Mouse (Mus musculus): ENCODE data around the gene Slc2a12.
A peak's percentile ranks its signal among the peaks of the same experiment; 100 is the strongest.

Slc2a12 gene

DNA sequence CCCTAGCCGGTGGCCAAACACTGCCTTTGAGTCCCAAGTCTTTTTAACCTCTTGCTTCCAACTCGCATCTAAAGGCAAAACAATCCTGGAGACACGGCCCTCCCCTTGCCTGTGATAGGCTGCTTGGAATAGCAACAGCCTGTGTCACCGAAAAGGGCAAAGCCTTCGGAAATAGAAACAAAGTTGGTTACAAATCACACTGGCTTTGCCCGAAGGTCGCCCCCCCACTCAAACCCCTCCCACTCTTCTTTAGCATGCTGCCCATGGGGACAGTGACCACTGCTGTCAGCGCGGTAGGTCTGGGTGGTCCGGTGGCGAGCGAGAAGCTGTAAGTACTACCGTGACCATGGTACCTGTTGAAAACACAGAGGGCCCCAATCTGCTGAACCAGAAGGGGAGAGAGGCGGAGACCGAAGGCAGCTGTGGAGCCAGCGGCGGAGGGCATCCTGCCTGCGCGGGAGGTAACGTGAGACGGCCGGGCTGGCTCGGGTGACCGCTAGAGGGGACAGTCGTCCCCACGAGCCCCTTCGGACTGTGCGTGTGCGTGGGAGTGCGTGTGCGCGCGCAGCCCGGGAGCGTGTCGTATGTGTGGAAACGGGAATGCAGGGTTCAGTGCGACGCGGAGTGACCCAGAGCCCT, at the start of gene Slc2a12:
Slc2a12 (plus strand) TSS at position 159 of the 639 bp plus-strand sequence.
- DNase-seq (ENCODE audit: low spot score) = peak; percentile 67

DNA sequence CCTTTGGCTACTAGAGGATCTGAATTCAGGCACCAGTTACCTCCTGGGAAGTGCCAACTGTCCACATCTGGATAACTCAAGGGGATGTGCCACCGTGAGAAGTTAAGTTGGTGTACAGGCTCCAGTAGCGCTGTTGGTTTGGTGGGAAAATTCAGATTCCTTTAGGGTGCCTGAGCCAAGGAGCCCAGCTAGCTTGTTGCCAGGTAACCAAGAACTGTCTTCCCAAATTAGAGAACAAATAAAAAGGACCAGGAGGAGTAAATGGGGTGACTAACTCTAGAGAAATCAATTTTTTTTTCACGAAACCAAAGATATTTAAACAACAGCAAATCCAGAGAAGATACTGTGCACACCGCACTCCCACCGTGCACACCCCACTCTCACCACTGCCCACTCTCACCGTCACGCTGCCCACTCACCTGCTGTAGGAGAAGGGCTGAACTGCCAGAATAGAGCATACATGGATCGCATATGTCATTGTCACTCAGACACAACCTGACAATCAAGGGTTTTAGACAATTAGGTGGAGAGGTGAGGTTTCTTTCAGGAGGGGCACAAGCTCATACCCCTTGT, 45.8 kb upstream of the Slc2a12 start:
- no peak for DNase-seq (ENCODE audit: low spot score)

DNA sequence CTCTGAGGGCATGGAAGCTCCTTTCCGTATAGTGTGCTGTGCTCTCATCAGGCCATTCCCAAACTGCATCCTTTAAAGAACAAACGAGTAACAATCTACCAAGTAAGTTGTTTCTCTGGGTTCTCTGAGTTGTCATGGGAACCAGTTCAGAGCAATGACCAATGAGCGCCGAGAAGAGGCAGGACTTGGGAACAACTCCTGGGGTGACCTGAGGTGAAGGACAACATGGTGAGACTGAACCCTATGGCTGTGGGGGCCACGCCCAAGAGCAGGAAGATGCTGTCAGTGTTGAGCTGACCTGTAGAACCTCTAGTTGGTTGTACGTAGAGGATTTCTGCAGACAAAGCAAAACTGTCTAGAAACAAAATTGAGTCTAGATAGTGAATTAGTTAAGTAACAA, 43.8 kb upstream of the Slc2a12 start:
- no peak for DNase-seq (ENCODE audit: low spot score)

DNA sequence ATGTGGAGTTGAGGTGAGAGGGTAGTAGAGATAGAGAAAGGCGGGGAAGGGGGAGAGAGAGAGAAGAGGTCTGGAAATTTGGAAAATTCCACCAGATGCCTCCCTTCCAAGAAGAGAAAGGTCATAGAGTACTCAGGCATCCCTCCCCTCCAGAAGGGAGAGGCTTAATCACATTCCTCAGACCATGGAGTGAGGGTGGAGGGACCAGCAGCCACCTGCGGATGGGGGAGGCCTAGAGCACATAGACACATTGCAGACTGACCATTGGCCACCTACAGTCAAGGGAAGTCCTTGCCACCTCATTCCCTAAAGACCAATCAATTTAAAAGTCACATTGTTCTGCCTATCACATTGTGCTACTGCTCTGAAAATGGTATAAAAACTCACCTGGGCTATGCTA, 40.0 kb upstream of the Slc2a12 start:
- no peak for DNase-seq (ENCODE audit: low spot score)

DNA sequence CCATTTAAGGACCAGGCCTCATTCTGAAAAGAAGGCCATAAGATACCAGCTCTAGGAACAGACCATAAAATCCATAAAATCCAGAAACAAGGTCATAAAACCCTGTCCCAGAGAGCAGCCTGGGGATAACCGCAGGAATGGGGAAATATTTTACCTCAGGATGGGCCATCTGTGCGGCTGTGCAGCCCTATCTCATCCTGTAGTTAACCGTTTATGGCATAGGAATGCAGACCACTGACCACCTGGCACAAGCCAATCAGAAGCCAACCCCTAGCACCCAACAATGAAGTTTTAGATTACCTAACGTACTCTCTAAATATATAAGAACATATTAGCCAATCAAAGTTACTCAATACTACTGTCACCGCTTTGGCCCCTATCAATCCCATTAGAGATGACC, 36.5 kb upstream of the Slc2a12 start:
- no peak for DNase-seq (ENCODE audit: low spot score)

DNA sequence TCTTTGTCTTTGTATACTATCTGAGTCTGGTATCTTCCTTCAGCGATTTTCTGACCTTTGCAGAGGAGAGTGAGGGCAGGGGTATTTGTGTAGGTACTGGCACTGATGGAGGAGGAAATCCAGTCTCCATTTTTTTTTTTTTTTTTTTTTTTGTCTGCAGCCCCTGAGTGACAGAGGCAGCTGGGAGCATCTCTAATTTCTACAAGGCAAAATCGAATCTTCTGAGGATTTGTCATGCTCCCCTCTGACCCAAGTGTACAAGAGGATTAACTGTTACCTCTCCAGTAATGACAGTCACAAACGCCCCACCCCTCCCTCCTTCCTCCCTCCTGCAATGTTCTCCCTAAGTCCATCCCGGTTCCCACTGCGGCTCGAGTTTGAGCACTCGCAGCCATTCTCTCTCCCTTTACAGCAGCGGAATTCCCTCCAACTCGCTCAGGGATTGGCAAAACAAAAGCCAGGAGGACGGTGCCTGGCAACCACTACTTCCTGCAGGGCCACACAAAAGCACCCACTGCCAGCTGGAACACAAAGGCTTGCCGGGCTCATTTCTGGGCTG, 35.9 kb upstream of the Slc2a12 start:
- DNase-seq (ENCODE audit: low spot score) = peak; percentile 6

DNA sequence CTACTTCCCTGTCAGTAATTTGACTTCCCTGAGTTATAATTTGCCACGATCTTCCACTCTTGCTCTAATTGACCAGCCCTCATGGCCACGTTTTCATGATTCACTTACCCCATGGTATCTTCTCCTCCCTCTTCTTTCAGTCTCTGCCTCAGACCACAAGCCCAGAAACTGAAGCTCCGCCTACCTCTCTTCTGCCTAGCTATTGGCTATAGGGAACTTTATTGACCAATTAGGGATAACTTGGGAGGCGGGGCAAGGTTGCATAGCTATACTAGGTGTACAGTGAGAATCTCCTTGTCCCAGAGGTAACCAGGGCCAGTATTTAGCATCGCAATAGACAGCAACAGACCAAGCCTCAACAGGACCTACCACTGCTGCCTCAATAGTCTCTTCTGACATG, 31.5 kb upstream of the Slc2a12 start:
- no peak for DNase-seq (ENCODE audit: low spot score)

DNA sequence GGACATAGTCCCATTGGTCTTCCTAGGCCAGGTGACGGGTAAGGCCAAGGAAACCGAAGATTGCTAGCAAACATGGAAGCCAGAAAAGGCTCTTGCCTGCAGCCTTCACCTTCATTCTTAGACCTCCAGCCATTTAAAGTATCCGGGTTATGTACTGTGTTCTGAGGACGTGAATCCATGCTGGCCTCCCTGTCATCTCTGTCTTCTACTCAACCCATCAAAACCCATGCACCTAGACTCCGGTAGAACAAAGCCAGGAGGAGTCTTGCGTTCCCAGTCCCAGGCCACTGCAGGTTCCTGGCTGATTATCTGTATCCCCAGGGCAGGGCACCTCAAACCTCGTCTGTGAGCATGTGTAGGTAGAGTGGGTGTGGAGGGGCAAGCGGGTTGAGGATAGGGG, 30.3 kb upstream of the Slc2a12 start:
- no peak for DNase-seq (ENCODE audit: low spot score)

DNA sequence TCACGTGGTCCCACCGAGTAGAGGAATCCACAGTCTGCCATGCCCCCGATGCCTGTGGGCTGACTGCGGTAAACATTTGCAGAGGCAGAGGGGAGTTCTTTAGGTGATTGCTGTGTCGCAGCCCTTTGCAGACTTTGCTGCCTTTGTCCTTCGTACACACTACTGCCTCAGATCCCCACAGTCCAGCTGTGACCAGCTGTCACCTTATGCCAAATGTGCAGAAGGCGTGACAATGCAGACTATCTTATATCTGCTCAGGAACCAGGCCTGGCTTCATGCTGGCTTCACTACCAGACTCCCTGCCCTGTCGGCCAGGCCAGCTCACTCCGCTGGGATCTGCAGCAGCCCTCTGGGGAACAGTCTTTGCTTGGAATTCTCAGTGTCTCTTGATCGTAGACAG, 29.5 kb upstream of the Slc2a12 start:
- no peak for DNase-seq (ENCODE audit: low spot score)

DNA sequence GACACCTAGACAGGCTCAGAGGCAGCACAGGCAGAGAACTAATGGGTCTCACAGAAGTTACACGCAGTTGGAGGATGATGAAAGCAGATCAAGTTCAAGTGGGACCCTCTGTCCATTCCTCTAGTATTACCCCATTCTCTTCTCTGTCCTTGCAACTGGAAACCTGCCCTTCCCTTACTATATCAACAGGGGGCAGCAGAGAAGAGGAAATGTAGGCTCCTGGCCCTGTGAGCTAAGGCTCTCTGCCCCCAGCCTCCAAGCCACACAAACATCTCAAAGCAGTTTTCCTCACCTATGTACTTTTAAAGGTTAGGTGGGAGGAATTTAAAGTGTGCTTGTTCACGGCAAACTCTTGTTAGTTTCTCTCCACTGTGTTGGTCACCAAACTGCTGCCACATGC, 26.0 kb upstream of the Slc2a12 start:
- no peak for DNase-seq (ENCODE audit: low spot score)

DNA sequence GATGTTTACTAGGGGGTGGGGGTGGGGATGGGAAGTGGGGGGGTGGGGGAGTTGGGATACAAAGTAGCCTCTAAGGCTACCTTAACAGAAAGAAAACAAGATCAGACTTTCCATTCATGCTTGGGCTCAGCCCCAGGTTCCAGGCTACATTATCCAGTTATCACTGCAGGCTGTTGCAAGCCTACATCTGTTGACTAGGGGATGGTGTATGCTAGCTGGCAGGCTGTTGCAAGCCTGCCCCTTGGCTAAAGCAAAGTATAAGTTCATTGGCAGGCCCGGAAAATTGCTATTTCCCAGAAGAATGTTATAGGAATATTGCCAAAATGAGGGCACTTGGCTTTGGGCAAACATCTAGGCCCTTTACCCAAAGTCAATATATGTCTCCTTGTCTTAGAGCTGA, 16.0 kb upstream of the Slc2a12 start:
- DNase-seq (ENCODE audit: low spot score) = no peak

DNA sequence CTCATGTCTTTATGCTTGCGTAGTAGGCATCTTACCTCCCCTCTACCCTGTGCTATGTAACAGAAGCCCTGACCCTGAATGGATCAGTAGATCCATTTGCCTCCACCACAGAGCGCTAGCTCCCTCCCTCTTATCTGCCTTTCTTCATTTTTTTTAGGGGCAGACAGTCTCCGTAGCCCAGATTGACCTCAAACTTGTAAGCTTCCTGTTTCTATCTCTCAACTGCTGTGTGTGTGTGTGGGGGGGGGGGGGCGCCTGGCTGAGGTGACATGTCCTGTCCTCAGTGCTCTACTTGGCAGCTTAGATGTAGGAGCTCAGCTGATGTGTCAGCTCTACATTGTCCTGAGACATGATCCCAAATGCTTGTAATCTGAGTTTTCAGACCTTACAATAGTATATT, 13.7 kb upstream of the Slc2a12 start:
- no peak for DNase-seq (ENCODE audit: low spot score)

DNA sequence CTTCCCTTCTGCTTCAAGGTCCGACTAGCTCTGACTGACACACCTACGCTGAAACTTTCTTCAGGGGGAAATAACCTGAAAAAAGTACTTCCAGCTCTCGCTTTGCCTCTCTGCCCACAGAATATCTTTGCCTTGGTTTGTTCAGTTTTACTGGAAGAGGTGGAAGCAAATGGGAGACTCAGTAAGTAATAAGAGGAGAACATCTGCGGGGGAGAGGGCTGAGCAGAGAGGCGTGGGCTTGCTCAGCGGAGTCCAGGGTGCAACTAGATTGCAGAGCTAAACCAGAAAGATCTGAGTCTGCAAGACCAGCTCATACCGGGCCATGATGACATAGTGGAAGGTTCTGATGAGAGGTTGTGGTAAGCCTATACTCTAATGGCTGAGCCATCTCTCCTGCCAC, 13.3 kb upstream of the Slc2a12 start:
- no peak for DNase-seq (ENCODE audit: low spot score)

DNA sequence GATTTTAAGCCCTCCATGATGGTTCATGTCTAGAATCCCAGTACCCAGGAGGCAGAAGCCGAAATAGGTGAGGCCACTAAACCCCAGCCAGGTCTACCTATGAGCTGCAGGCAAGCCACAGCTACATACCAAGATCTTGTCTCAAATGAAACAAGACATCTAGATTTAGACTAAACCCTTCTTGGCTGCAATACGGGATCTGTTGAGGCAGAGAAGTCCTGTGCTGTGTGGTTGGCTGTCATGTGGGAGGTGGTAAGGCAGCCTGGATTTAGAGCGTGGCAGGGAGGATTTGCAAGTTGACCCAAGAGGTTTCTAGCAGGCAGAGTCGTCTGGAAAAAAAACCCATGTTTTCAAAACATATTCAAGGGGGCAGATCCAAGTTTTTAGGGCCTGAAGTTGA, 12.9 kb upstream of the Slc2a12 start:
- no peak for DNase-seq (ENCODE audit: low spot score)

DNA sequence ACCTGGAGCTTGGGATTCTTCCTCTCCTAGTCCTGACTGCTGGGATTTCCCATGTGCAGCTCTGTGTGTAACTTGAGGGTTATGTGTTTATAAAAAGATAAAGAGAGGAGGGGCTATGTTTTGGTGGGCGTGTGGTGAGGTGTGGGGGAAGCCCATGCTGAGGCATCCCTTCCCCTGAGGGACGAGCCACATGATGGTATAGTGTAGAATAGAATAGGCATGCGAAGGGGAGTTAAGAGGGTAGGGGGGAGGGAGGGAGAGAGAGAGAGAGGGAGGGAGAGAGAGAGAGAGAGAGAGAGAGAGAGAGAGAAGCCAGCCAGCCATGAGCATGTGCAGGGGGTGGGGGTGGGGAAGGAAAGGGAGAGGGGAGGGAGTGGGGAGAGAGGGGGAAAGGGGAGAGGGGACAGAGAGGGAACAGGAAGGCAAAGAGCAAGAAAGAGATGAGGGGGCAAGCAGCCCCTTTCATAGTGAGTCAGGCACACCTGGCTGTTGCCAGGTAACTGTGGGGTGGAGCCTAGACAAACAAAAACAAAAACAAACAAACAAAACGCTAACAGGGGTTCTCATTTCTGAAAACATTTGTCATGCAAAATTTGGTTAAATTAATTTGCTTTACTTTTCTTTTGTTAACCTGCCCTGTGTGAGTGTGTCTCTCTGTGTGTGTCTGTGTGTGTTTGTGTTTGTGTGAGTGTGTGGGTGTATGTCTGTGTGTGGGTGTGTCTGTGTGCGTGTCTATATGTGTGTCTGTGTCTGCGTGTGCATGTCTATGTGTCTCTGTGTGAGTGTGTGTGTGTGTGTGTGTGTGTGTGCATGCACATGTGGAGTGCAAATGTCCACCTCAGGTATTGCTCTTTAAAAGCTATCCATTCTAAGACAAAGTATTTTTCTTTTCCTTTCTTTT, 11.2 kb upstream of the Slc2a12 start:
- DNase-seq (ENCODE audit: low spot score) = no peak

DNA sequence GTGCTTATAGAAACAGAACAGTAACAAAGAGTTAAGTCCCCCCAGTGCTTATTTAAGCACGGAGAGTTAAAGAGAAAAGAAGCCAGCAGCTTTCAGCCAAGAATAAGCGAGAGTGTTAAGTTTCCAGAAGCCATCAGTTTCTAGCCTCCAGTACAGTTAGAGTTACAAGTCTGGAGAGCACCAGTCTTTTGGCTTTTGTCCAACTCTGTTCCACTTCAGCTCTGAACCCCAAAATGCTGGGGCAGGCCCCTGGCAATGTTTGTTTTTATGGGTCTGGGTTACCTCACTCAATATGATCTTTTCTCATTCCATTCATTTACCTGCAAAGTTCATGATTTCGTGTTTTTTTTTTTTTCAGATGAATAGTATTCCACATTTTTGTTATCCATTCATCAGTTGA, 7.6 kb upstream of the Slc2a12 start:
- DNase-seq (ENCODE audit: low spot score) = no peak

DNA sequence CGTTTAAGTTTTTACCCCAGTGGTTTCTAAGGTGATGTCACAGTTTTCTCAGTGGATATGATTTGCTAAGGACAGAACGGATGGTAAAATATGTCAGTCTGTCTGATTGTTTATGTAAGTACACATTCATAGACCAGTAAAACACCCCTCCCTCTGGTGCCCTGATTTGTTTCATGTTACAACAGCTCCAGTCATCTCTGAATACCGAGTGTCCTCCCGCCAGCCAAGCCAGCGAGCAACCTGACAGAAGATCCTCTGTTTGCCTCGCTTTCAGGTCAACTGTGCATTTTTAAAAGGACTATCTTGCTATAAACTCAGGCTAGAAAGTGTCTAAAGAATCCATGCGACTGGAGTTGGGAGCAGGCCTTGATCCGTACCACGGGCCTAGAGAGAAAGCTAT, 640 bp upstream of the Slc2a12 start:
- DNase-seq (ENCODE audit: low spot score) = no peak

DNA sequence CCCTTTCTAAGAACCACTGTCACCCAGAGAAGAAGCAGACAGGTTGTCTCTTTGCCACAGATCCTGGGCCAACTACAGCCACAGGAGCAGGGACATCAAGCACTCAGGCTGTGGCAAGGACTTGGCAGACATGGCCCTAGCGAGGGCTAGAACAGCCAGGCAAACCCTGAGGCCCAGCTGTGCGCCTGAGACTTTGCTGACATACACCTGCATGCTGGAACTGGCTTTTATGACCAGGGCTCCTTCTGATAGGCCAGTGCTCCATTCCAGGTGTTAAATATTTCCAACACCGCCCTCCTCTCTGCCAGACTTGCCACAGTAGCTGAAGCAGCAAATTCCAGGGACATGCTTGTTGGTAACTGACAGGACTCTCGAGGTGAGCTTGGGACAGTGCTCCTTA, 3.9 kb downstream of the Slc2a12 start:
- peak; percentile 72 for DNase-seq (ENCODE audit: low spot score)

DNA sequence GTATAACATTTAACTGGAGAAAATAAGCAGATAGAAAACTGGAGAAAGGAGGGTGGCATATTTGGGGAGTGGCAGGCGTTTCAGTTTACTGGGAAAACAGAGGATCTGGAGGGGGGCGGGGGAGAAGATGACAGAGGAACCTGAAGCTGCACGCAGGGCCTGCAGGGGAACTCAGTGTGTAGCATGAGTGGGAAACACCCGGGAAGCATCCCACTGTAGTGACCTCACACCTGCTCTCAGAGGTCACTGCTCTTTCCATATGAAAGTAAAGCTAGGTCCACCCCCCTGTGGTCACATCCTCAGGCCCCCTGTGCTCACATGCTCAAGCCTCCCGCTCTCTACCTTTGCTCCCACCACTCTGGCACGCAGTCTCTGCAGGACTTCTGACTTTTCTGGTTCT, 9.0 kb downstream of the Slc2a12 start:
- no peak for DNase-seq (ENCODE audit: low spot score)

DNA sequence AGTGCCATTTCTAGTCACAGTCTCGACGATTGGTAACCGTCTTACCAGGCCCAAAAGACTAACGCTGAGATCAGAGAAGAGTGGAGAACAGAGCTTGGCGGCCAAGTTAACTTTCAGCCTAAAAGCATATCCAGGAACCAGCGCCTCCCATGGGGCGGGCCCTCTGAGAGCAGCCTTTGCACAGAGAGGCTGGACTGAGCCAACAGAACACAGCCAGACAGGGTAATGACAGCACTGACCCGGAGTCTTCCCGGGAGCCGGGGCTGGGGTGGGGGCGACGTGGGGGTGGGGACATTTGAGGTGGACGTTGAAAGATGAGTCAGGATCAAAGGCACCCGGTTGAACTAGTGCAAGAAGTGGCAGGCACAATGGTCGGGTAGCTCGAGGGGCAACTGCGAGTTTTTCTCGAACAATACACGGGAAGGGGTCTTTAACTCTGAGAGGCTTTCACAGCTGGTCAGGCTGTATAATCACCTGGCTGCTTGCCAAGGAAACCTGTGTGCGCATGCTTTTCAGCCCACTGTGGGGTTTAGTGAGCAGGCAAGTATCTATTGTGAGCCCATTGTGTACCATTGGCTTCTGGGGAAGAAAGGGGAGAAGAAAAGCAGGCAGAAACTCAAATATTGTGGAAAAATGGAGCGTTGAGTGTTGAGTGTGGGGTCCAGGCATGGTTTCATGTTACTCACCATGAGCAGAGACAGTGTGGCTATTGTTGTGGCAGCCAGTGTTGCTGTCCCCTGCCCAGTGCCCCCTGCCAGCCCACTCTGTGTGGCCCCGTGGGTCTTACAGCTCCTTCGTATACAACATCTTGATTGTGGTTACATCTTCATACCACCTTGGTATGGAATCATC, 13.9 kb downstream of the Slc2a12 start:
- DNase-seq (ENCODE audit: low spot score) = no peak

DNA sequence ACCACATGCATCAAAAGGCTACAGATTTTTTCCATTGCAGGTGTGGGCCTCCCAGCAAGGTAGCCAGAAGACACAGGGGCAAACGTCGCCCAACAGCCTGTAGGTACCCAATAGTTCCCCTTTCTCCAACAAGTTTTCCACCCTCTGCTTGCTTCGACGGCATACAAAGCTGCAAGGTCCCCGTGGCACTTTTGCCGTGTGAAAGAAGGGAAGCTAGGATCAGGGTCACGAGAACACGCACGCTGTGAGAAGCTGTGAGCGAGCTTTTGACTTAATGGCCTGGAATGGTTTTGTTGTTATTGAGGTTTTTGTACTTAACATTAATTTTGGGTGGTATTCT, 14.5 kb downstream of the Slc2a12 start:
- DNase-seq (ENCODE audit: low spot score) = no peak

DNA sequence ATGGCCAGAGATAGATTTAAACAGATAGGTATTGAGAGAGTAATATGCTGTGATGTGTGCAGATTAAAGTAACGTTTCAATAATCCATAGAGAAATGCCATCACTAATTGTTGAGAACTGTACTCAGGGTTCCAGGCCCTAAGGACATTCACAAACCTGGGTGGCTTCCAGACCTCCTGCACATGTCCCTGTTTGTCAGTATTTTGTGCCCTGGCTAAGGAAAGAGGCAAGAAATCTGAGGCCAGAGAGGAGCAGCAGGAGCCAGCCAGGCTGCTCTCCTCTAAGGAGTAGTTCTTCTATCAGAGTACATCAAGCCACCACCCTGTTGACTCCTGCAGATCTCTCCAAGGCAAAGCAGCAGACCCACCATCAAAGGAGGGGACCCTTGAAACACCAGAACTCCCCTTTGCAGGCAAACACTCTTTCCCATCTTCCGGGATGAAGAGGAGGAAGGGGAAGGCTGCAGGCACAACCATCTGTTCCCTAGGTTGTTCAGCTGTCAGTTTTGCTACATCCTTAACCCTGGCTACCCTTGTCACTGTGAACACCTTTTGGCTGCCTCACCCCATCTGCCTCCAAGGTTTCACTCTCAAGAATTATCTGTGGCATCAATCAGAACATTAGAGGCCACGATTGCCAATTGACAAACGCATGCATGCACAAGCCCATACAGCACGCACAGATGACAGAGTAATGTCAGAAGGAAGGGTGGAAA, 15.6 kb downstream of the Slc2a12 start:
- no peak for DNase-seq (ENCODE audit: low spot score)

All from yolk sac, embryonic 10.5 days (tissue).